Mouse (Mus musculus) liver (tissue): ENCODE measurements around the gene Acvr1b.

Source experiments
- DNase-seq: peaks from one replicate; pipeline ENCODE4 v3.0.0-alpha.2; 2020; ENCODE audit warnings: mixed read lengths

Acvr1b gene

GRCm38 (mm10) chr15:101176795-101177691 is 3.2 kb downstream of the Acvr1b start:
- peak; percentile 38 for DNase-seq

- DNase-seq, result no peak
Measured at GRCm38 (mm10) chr15:101180363-101181105, 6.7 kb downstream of the Acvr1b start.

GRCm38 (mm10) chr15:101181106-101181466 is 7.2 kb downstream of the Acvr1b start:
- DNase-seq, result no peak

- DNase-seq, result no peak
Measured at GRCm38 (mm10) chr15:101181500-101181899, 7.6 kb downstream of the Acvr1b start.

GRCm38 (mm10) chr15:101182676-101183075 is 8.8 kb downstream of the Acvr1b start:
- no peak for DNase-seq

GRCm38 (mm10) chr15:101184300-101184699 is 10.4 kb downstream of the Acvr1b start:
- DNase-seq, result no peak

GRCm38 (mm10) chr15:101185549-101185948 is 11.7 kb downstream of the Acvr1b start:
- DNase-seq, result no peak

GRCm38 (mm10) chr15:101187907-101188306 is 14.0 kb downstream of the Acvr1b start:
- no peak for DNase-seq

- no peak for DNase-seq
Measured at GRCm38 (mm10) chr15:101189981-101190761, 16.3 kb downstream of the Acvr1b start.

- DNase-seq, result no peak
Measured at GRCm38 (mm10) chr15:101190762-101191150, 16.9 kb downstream of the Acvr1b start.

GRCm38 (mm10) chr15:101191459-101192259 is 17.8 kb downstream of the Acvr1b start:
- DNase-seq, result peak; percentile 13

GRCm38 (mm10) chr15:101192260-101192640 is 18.4 kb downstream of the Acvr1b start:
- no peak for DNase-seq

GRCm38 (mm10) chr15:101192651-101193050 is 18.8 kb downstream of the Acvr1b start:
- no peak for DNase-seq

GRCm38 (mm10) chr15:101193971-101194370 is 20.1 kb downstream of the Acvr1b start:
- DNase-seq, result no peak

GRCm38 (mm10) chr15:101194951-101195823 is 21.3 kb downstream of the Acvr1b start:
- peak; percentile 29 for DNase-seq

- no peak for DNase-seq
Measured at GRCm38 (mm10) chr15:101196079-101196795, 22.4 kb downstream of the Acvr1b start.

GRCm38 (mm10) chr15:101196961-101197360 is 23.1 kb downstream of the Acvr1b start:
- DNase-seq, result no peak

GRCm38 (mm10) chr15:101197497-101198179 is 23.8 kb downstream of the Acvr1b start:
- DNase-seq, result no peak

GRCm38 (mm10) chr15:101198218-101198617 is 24.4 kb downstream of the Acvr1b start:
- peak; percentile 67 for DNase-seq

- no peak for DNase-seq
Measured at GRCm38 (mm10) chr15:101198850-101199249, 25.0 kb downstream of the Acvr1b start.
